In genomic region chr11:16999933-17000332, GRCm38 (mm10) we compare ENCODE assay signal across 25 mouse cellular contexts. TPM values are rescaled to one million over a fixed set of nuclear protein-coding genes. Genes with fewer than 3 reads are reported as not detected.
"Had no signal": no experiment of that assay in that cellular context is flagged by ENCODE, and none has a peak within 500 bp of the region (broad histone marks: within the 10 kb centered on the region; RNA-seq: fewer than 3 reads in every experiment).

No protein-coding gene starts in this region.

- H3K9me3 ChIP-seq: heart, embryonic 13.5 days; heart, embryonic 15.5 days; hindbrain, embryonic 13.5 days; hindbrain, embryonic 15.5 days; intestine, embryonic 15.5 days; limb, embryonic 10.5 days; limb, embryonic 12.5 days; liver, embryonic 13.5 days had no signal

- H3K27me3 ChIP-seq: heart, embryonic 13.5 days; heart, embryonic 15.5 days; hindbrain, embryonic 13.5 days; hindbrain, embryonic 15.5 days; intestine, embryonic 15.5 days; limb, embryonic 12.5 days; liver, embryonic 13.5 days had no signal

- ATAC-seq: inflammation-experienced regulatory T-cells, adult 6 months; intestine, embryonic 15.5 days; intestine, postnatal 0 days had no signal

- H3K4me2 ChIP-seq: heart, embryonic 11.5 days; heart, embryonic 13.5 days; heart, embryonic 15.5 days; hindbrain, embryonic 13.5 days; hindbrain, embryonic 15.5 days; intestine, embryonic 15.5 days; limb, embryonic 12.5 days; liver, embryonic 13.5 days had no signal

- DNase-seq: gastrocnemius, postnatal 14 days; gastrocnemius, postnatal 36 days; heart, adult 11 months; heart, adult 2 months; heart, postnatal 14 days; heart, postnatal 36 days; kidney, adult 18-20 months; kidney, adult 8-10 months; kidney, postnatal 14 days; kidney, postnatal 36 days; liver, embryonic 13.5 days had no signal

- H3K36me3 ChIP-seq: heart, embryonic 13.5 days; heart, embryonic 15.5 days; hindbrain, embryonic 13.5 days; hindbrain, embryonic 15.5 days; intestine, embryonic 15.5 days; limb, embryonic 10.5 days; limb, embryonic 12.5 days; liver, embryonic 13.5 days had no signal

- H3K4me3 ChIP-seq: heart, adult 2 months; heart, embryonic 13.5 days; heart, embryonic 15.5 days; hindbrain, embryonic 13.5 days; hindbrain, embryonic 15.5 days; intestine, embryonic 15.5 days; layer of hippocampus, adult 2 months; left cerebral cortex, adult 2 months; limb, embryonic 10.5 days; limb, embryonic 12.5 days; liver, embryonic 13.5 days had no signal

- H3K4me1 ChIP-seq: heart, embryonic 13.5 days; heart, embryonic 15.5 days; hindbrain, embryonic 13.5 days; hindbrain, embryonic 15.5 days; intestine, embryonic 15.5 days; limb, embryonic 10.5 days; limb, embryonic 12.5 days had no signal

- H3K9ac ChIP-seq: heart, embryonic 13.5 days; heart, embryonic 15.5 days; hindbrain, embryonic 13.5 days; hindbrain, embryonic 15.5 days; intestine, embryonic 15.5 days; limb, embryonic 12.5 days; liver, embryonic 13.5 days had no signal

- H3K27ac ChIP-seq: heart, adult 2 months; heart, embryonic 13.5 days; heart, embryonic 15.5 days; hindbrain, embryonic 13.5 days; hindbrain, embryonic 15.5 days; intestine, embryonic 15.5 days; kidney, postnatal 0 days; layer of hippocampus, adult 2 months; left cerebral cortex, adult 2 months; limb, embryonic 10.5 days; limb, embryonic 12.5 days; liver, embryonic 13.5 days had no signal

RNA-seq across cellular contexts. Expression of gene Fbxo48, which starts 48.8 kb away (rescaled TPM):
- polyA plus RNA-seq: liver, adult 2 months had no signal
